Mouse (Mus musculus) liver, embryonic 14.5 days (tissue): ENCODE results near the gene Ebp. TPM values are rescaled to one million over a fixed set of nuclear protein-coding genes. Genes with fewer than 3 reads are reported as not detected.

Experiments used
- ATAC-seq: fragments of 200-750 bp; cut with Nextera tagmentation; 2 replicates; pipeline ENCODE4 v1.8.0; 2017; ENCODE audit warnings: moderate number of reproducible peaks, mild to moderate bottlenecking, moderate library complexity; ENCODE audit not compliant: insufficient read depth
- DNase-seq, 3 experiments: peaks; one replicate each; pipeline ENCODE4 v3.0.0-alpha.2; 2012 to 2013; ENCODE audit warnings: low read depth in 3 of 3, low spot score in 3 of 3
- H3K27ac ChIP-seq: fragments of 300-500 bp; sonication (generic); 2 replicates; pipeline ENCODE4 v1.5.1; 2014; ENCODE audit warnings: moderate library complexity, mild to moderate bottlenecking, control low read depth, inconsistent platforms
- H3K27me3 ChIP-seq: fragments of 300-500 bp; sonication (generic); 2 replicates; pipeline ENCODE4 v1.6.1; 2014; ENCODE audit warnings: mild to moderate bottlenecking, low read length, moderate library complexity; ENCODE audit not compliant: control insufficient read depth, insufficient read depth
- H3K36me3 ChIP-seq: fragments of 300-500 bp; sonication (generic); replicated peaks from 2 replicates; pipeline ENCODE4 v1.6.1; 2014; ENCODE audit warnings: low read depth; ENCODE audit not compliant: control insufficient read depth, insufficient read depth
- H3K4me1 ChIP-seq, 2 experiments: fragments of 200-500 bp in 1 of 2; fragments of 300-500 bp in 1 of 2; sonication (generic) in 1 of 2; replicated peaks; 2 replicates each; pipeline ENCODE4 v1.6.1; 2012 to 2014; ENCODE audit warnings: antibody characterized with exemption in 1 of 2, inconsistent platforms in 1 of 2, low read length in 1 of 2; ENCODE audit not compliant: control insufficient read depth in 2 of 2, insufficient read depth in 2 of 2
- H3K4me2 ChIP-seq: fragments of 300-500 bp; sonication (generic); 2 replicates; pipeline ENCODE4 v1.6.1; 2014; ENCODE audit warnings: low read depth, mild to moderate bottlenecking, control low read depth, moderate library complexity
- H3K4me3 ChIP-seq, 2 experiments: fragments of 200-500 bp in 1 of 2; fragments of 300-500 bp in 1 of 2; sonication (generic) in 1 of 2; 2 replicates each; pipeline ENCODE4 v1.5.1; 2012 to 2014; ENCODE audit warnings: low read depth in 2 of 2, low read length in 2 of 2, mild to moderate bottlenecking in 2 of 2, control low read depth in 1 of 2, inconsistent platforms in 1 of 2, moderate library complexity in 1 of 2; ENCODE audit not compliant: insufficient read depth in 1 of 2
- H3K9ac ChIP-seq: fragments of 300-500 bp; sonication (generic); replicated peaks from 2 replicates; pipeline ENCODE4 v1.6.1; 2014; ENCODE audit warnings: mild to moderate bottlenecking, control low read depth, moderate library complexity
- H3K9me3 ChIP-seq: fragments of 300-500 bp; sonication (generic); 2 replicates; pipeline ENCODE4 v1.6.1; 2016; ENCODE audit warnings: low read length, mixed read lengths; ENCODE audit not compliant: control insufficient read depth
- CTCF ChIP-seq: IDR thresholded peaks from 2 replicates; pipeline ENCODE4 v1.5.1; 2016; ENCODE audit warnings: antibody characterized with exemption, low read depth, control low read depth
- EP300 ChIP-seq: IDR thresholded peaks from 2 replicates; pipeline ENCODE4 v1.6.1; 2016; ENCODE audit warnings: antibody characterized with exemption, low read depth
- WGBS: fragments of 180-500 bp; shearing (Covaris S2); extraction: QIAGEN DNeasy Blood & Tissue Kit; methylation state at CpG from one replicate; pipeline ENCODE4 v1.1.7; 2014; ENCODE audit not compliant: insufficient replicate concordance; 5-methylcytosine and 5-hydroxymethylcytosine counted together
- polyA plus RNA-seq, 2 experiments: library from polyadenylated mRNA; depleted of rRNA in 1 of 2; stranded (reverse) in 1 of 2; unstranded in 1 of 2; fragments of >200 nt; fragmentation: Nextera tagmentation in 1 of 2; extraction: Ambion mirVana in 1 of 2; gene quantifications; 2 replicates each; pipeline versions ENCODE4 v1.2.1 to v1.2.3; 2012 to 2014

Ebp gene
- polyA plus RNA-seq, 2 experiments = 29.3 to 69.6 TPM

DNA sequence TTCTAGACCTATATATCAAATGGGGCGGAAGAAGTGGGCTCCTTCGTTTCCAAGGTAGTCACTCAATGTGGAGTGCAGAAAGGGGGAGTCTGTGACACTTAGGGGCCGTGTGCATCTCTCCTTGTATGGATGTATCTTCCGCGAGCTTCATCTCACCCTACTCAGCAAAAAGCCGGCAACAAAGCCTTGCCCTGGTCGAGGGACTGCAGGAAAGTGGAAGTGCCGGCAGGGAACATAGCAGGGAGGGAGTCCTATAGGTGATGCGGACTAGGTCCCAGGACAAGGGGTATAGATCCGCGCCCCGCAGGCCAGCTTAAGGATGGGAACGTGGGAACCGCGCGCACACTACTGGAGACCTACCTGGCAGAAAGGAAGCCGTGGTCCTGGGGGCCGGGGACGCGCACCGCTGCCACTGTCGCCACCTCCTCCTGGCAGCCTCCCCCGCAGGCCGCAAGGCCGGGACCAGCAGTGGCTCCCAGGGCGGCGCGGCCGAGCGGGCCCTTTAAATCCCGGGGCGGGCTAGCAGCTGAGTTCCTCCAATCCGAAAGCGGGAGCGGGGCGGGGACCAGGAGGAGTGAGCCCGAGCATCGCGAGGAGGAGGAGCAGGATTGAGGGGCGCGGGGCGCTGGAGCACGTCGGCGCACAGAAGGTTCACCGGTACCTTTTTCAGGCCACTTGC lies 12.8 kb upstream of the Ebp start, which contains the start of gene Porcn:
Gene Porcn (minus strand): TSS at position 511 of the 679 bp plus-strand sequence.
- Histone ChIP-seq H3K4me2 (peak within 1 kb of the TSS; percentile 74), H3K9ac (no peak within 1 kb of the TSS), H3K27me3 (no peaks in the 10 kb centered on the region; the same call in 1 of the 2 replicates), H3K36me3 (no peaks in the 10 kb centered on the region), H3K9me3 (no peaks in the 10 kb centered on the region), H3K4me3 (peak within 1 kb of the TSS; percentile 49 to 51), H3K27ac (no peak within 1 kb of the TSS), H3K4me1 (peaks cover 0 to 5% of the 10 kb centered on the region in 2 experiments; a peak in 1 of 4 replicates)
- no peak for TF ChIP-seq CTCF
- no peak for TF ChIP-seq EP300
- DNase-seq (peak; percentile 47 to 54 (median 51)), ATAC-seq (peak; percentile 92)
- WGBS = 6% methylated on average over 46 of the region's 46 CpGs

DNA sequence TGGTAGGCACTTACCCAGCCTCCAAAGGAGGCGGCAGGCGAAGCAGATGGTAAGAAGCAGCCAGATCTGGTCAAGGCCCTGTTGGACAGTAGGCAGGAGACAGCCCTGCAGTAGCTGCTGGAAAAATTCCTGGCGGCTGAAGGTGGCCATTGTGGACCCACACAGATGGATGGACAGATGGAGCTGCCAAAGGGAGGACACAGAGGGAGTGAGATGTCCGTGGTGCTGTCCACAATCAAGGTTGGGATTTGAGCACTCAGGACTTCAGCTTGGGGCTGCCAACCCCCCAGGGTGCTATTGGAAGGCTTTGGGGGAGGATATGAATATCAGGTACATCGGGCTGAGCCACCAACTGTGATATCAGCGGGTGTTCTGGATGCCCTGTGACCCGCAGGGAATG lies 12.2 kb upstream of the Ebp start:
- H3K4me3 ChIP-seq = no peak overlapping the region
- no peak for TF ChIP-seq EP300
- peaks cover 0 to 5% of the 10 kb centered on the region in 2 experiments; a peak in 1 of 4 replicates for H3K4me1 ChIP-seq
- H3K36me3 ChIP-seq = no peaks in the 10 kb centered on the region
- ATAC-seq (no peak), DNase-seq (no peak)
- WGBS = 36% methylated on average over 7 of the region's 7 CpGs
- H3K27me3 ChIP-seq = no peaks in the 10 kb centered on the region; the same call in 1 of the 2 replicates
- H3K9me3 ChIP-seq = no peaks in the 10 kb centered on the region
- no peak overlapping the region for H3K9ac ChIP-seq
- H3K4me2 ChIP-seq = peak overlapping the region; percentile 74
- H3K27ac ChIP-seq = no peak overlapping the region

GRCm38 (mm10) chrX:8205088-8205487 lies 11.8 kb upstream of the Ebp start:
- H3K9me3 ChIP-seq = no peaks in the 10 kb centered on the region
- DNase-seq (no peak), ATAC-seq (no peak)
- H3K4me2 ChIP-seq = no peak overlapping the region
- no peak overlapping the region for H3K9ac ChIP-seq
- no peak overlapping the region for H3K27ac ChIP-seq
- no peak overlapping the region for H3K4me3 ChIP-seq
- no peaks in the 10 kb centered on the region; the same call in 1 of the 2 replicates for H3K27me3 ChIP-seq
- TF ChIP-seq CTCF = no peak
- no peak for TF ChIP-seq EP300
- 44% methylated on average over 4 of the region's 4 CpGs for WGBS
- H3K4me1 ChIP-seq = peaks cover 0 to 5% of the 10 kb centered on the region in 2 experiments; a peak in 1 of 4 replicates
- H3K36me3 ChIP-seq = no peaks in the 10 kb centered on the region

GRCm38 (mm10) chrX:8204076-8204475 lies 10.8 kb upstream of the Ebp start:
- Histone ChIP-seq H3K9ac (no peak overlapping the region), H3K4me1 (peaks cover 0 to 5% of the 10 kb centered on the region in 2 experiments; a peak in 1 of 4 replicates), H3K27ac (no peak overlapping the region), H3K36me3 (no peaks in the 10 kb centered on the region), H3K27me3 (no peaks in the 10 kb centered on the region; the same call in 1 of the 2 replicates), H3K4me2 (no peak overlapping the region), H3K9me3 (no peaks in the 10 kb centered on the region), H3K4me3 (no peak overlapping the region)
- ATAC-seq (no peak), DNase-seq (no peak)
- 62% methylated on average over 10 of the region's 10 CpGs for WGBS
- TF ChIP-seq CTCF (no peak), EP300 (no peak)

DNA sequence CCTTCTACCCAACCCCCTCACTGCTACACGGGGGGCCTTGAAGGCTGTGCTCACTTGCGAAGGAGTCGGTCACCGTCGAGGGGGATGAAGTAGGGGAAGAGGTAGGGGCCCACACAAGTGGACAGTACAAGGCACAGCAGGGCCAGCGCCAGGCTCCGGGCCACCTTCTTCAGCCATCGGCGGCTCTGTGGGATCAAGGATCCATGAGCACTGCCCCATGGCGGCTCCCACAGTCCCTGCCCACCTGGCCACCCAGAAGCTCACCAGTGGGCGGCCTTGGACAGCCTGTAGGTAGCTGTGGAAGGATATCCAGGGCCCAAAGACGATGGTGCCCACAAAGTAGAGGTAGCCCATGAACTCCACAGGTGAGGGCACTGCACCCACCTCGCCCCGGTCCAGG lies 9.8 kb upstream of the Ebp start:
- no peaks in the 10 kb centered on the region for H3K9me3 ChIP-seq
- H3K4me3 ChIP-seq = no peak overlapping the region
- no peak overlapping the region for H3K4me2 ChIP-seq
- H3K4me1 ChIP-seq = peaks cover 0 to 5% of the 10 kb centered on the region in 2 experiments; a peak in 1 of 4 replicates
- 80% methylated on average over 14 of the region's 14 CpGs for WGBS
- no peak overlapping the region for H3K27ac ChIP-seq
- ATAC-seq = no peak
- no peak for DNase-seq
- no peak overlapping the region for H3K9ac ChIP-seq
- no peaks in the 10 kb centered on the region for H3K36me3 ChIP-seq
- TF ChIP-seq CTCF (no peak), EP300 (no peak)
- H3K27me3 ChIP-seq = no peaks in the 10 kb centered on the region; the same call in 1 of the 2 replicates
